Mouse (Mus musculus) v-Abl transformed pro-B cells (cell line): ENCODE data around the gene Klhl26.

ENCODE experiments used
- in situ Hi-C, 2 experiments: fragments of 400-800 bp; cut with MboI; formaldehyde crosslinking; loops; one replicate each; pipeline ENCODE4 v1.15.1; 2025; ENCODE audit not compliant: unreplicated experiment in 2 of 2

The Klhl26 gene

DNA sequence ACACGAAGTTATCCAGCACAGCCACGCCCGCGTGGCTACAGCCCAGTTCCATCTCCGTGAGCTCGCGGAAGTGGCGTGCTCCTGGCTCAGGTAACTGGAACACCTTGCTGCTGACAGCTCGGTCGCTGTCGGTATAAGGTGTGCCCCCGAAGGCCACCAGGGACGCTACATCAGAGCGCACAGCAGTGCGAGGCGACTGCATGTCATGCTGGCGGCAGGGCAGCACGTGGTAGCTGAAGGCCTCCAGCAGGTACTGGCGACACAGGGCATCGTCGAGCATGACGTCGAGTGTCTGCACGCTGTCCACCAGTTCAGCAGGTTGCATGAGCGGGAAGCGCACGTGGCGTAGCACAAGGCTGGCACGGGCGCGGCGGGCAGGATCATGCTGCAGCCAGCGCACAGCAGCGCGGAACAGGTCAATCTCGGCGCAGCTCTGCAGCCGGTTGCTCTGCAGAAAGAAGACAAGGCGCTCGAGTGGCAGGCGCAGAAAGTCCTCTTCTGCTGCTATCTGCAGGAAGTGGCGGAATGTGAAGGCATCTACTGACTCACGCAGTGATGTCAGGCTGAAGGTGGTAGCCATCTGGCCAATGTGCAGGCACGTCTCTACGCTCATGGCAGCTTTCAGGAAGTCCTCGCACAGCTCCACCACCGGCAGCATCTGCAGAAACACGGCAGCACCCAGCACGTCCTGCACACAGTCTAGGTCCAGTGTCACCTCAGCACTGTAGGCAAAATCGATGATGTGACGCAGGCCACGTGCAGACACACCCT is 24.4 kb downstream of the Klhl26 start:
- in situ Hi-C loops: no loop called here

DNA sequence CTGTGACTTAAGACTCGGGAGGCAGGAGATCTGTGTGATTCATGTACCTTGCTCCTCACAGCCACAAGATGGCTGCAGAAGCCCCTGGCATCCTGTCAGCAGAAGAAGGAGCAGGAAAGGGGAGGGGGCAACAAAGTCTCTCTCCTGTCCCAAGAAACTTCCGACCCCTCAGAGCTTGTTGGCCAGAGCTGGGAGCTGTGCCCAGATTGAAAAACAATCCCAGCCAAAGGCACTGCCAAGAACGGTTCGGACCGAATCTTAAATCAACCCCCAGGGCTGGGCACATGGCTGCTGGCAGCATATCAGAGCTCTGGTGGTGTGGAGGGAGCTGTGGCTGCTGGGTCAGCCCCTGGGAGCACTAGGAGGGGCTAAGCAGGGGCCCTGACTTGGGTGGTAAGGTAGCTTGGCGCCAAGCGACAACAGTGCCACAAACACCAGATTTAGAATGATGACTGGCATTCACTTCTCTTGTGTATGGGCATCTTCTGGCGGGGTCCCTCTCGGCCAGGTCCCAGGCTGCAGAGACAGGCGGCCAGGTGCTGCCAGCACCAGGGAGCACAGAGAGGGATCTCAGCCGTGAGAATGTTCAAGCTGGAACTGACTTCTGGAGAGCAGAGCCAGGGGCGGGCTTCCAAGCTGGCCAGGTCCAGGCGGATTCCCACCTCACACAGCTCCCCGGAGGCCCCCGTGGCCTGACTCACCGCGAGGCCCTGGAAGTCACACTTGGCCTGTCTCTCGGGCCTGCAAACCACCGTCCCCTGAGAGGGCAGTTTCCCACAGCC is 28.9 kb downstream of the Klhl26 start:
- in situ Hi-C loops: no loop called here

- in situ Hi-C loops: no loop called here
These were observed 30.8 kb downstream of the Klhl26 start for GRCm38 (mm10) chr8:70445988-70446387.

DNA sequence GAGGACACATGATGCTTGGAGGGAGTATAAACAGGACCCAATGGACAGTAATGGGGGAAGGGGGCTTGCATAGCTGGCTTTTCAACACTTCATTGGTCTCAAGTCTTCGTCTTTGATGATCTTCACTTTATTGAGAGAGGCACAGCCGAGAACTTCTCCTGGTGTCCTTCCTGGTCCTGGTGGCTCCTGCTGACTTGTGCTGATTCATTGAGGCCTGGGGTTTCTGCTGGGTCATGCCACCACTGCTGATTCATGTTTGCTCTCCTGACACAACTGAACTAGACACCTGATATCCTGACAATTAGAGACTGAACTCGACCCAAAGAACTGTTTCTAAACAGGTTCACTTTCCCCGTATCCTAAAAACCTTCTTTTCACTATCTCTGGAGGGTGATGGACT is 33.4 kb downstream of the Klhl26 start:
- in situ Hi-C loops: no loop called here

DNA sequence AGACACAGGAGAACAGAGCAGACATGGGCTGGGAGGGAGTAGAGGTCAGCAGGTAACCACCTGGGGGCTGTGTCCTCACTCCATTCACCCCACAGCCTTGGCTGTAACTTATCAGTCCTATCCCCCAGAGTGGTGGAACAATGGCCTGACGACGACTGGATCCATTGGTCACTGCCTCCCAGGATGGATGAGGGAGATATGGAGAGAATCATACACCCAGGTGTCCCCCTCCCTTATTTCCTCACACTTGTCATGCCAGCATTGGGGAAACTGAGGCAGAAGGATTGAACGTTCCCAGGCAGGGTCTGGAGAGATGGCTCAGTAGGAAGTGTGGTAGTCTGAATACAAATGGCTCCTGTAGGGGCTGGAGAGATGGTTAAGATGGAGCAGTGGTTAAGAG is 35.2 kb downstream of the Klhl26 start:
- in situ Hi-C loops: no loop called here

- in situ Hi-C loops: no loop called here
These were observed 36.5 kb downstream of the Klhl26 start for GRCm38 (mm10) chr8:70440246-70440645.

DNA sequence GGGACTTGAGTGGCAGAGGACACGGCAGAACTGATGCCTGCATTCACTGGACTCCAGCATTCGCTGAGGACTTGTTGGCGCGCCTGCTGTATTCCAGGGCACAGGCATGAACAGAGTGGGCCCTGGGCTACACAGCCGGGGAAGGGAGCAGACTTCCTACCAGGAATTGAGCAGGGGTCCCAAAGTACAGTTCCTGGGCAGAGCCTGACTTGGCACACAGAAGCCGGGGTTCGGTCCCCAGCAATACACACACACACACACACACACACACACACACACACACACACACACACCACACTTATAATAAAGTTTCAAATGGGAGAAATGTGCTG is 37.0 kb downstream of the Klhl26 start:
- in situ Hi-C loops: no loop called here

- in situ Hi-C loops: no loop called here
These were observed 37.5 kb downstream of the Klhl26 start, which contains the start of gene Crtc1 for GRCm38 (mm10) chr8:70439055-70439847. Gene Crtc1 (minus strand): TSS chr8:70439579.

- in situ Hi-C loops: no loop called here
These were observed 38.3 kb downstream of the Klhl26 start for GRCm38 (mm10) chr8:70438423-70438822.

DNA sequence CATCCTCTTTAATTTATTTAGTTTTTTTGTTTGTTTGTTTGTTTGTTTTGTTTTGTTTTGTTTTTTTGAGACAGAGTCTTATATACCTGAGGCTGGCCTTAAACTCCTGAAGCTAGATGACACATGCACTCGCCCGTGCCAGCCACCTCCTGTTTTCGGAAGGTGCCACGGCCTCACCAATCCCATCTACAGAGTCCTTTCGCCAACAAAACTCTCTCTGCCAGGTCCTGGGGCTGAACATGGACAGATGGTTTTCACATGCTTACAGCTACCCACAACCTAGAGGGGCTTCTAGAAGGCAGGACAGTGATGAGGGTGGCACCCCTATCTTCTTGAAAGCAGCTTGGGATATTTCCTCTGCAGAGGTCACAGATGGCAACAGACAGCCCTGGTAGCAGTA is 41.6 kb downstream of the Klhl26 start:
- in situ Hi-C loops: no loop called here

DNA sequence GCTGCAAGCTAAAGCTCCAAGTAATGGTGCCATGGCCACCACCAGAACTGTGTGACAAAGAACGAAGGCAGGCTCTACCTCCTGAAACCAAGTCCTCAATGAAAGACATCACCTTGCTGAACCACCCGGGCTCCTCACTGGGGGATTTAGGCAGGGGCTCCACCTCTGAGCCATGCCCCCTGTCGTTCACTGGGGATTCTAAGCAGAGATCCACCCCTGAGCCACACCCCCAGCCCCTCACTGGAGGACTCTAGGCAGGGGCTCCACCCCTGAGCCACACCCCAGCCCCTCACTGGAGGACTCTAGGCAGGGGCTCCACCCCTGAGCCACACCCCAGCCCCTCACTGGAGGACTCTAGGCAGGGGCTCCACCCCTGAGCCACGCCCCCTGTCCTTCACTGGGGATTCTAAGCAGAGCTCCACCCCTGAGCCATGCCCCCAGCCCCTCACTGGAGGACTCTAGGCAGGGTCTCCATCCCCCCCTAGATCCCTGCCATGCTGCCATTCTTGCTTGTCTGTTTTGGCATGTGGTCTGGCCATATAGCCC is 43.7 kb downstream of the Klhl26 start:
- in situ Hi-C loops: no loop called here

DNA sequence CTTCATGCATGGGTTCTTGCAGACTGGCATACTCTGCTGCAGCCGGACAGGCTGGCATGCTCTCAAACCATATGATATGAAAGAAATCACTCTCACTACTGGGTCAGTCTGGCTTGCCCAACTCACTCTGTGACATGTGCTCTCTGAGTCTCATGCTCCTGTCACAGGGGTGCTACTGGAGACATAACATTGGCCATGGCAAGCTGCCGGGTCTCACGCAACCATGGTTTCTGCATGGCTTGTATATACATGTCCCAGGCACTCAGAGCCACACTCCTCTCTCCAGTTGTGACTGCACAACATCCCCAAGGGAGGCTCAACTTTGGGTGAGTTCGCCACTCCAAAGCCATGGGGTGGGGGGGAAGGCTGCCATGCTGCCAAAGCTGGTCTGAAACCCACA is 45.6 kb downstream of the Klhl26 start:
- in situ Hi-C loops: no loop called here

DNA sequence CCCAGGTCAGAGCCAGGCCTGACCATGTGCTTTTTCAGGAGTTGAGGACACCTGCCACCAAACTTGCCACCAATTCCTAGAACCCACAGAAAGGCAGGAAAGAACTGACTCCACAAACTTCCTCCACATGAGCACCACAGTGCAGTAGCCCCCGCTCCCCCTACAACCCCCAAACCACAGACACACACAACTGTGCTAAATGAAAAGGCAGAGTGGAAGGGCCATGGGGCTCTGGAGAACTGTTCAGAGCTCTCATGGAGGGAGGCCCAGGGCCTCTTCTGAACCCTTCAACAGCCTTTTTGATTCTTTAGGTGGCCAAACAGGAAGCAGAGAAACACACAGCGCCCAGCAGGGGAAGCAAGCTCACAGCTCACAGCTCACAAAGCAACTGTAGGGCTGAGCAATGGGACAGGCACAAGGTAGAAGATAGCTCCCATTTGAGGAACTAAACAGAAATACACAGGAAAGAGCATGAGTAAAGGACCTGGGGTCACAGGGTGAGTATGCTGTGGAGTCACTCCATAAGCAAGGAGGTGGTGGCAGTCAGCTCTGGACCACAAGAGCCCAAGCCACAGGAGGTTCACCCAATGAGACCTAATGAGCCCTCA is 50.4 kb downstream of the Klhl26 start:
- in situ Hi-C loops: no loop called here

DNA sequence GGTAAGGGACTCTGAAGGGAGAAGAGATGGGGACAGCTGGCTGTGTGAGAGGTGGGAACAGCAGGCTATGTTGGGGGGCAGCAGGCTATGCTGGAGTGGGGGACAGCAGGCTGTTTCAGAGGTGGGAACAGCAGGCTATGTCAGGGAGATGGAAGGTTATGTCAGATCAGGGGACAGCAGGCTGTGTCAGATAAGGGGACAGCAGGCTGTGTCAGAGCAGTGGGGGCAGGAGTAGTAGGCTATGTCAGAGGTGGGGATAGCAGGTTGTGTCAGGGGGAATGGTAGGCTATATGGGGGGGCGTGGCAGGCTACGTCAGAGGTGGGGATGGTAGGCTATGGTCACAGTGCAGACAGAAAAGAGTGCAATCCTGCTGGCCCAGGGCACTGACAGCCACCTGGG is 54.0 kb downstream of the Klhl26 start:
- in situ Hi-C loops: no loop called here

DNA sequence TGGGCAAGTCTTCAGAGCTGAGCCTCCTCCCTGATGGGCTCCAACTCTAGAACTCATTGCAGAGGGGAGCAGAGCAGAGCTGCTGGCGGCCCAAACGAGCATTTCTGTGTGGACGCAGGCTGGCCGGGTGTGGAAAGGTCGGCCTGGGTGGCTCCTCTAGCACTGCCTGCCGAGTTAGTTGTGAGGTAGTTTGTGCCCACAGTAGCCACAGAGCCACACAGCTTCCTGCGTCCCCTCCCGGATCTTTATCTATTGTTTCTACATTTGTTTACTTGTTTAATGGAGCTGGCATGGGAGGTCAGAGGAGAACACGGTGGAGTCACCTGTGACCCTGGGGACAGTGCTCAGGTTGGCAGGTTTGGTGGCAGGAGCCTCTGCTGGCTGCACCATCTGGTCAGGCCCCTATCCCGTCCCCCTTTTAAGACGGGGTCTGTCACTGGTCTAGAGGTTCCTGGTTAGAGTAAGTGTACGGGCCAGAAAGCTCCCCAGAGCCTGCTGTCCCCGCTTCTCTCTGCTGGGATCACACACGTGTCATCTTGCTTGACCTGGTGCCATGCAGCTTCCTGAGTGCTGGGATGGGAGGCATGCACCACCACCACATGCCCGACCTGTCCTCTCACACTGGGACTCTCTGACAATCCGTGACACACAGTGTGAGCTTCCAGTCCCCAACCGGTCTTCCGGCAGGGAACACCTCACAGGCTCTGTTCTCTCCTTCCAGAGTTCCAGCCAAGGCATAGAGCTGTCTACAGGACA is 55.2 kb downstream of the Klhl26 start:
- in situ Hi-C loops: no loop called here

DNA sequence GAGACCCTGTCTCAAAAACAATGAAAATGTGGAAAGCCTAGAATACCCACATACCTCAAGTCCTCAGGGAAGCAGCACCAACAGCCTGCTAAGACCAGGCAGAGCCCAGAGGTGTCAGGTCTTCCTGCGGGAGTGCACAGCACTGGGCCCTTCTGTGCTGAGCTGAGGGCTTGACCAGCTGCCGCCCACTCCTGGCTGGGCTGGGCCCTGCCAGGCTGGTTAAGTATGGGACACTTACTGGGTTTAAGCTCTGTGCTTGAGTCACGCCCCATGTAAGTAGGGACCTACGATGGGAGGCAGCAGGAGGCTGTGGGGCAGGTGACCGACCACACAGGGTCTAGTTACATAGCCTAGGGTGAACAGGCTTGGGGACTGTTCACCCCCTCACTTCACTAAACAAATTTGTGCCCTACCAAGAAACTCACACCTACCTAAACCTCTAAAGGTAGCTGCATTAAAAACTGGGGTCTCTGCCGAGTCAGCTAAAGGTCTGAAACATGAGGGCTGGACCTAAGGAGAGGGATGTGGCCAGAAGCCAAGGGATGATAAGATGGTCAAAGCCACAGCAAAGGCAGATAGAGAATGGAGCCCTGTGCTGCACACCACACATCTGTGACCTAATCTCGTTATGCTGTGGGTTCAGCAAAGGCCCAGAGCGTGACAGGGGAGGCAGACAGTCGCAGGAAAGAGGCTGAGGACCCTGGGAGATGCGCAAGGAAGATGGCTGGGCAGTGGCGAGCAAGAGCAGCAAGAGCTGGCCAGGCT is 56.7 kb downstream of the Klhl26 start:
- in situ Hi-C loops: loop anchor here in 1 of 2 experiments (5.0 to 10.0 kb wide), 2 partner anchors 87 to 165 kb away; partner anchors contain the start of gene Rex1bd

- in situ Hi-C loops: loop anchor here in 1 of 2 experiments (5.0 to 10.0 kb wide), 2 partner anchors 88 to 166 kb away; partner anchors contain the start of gene Rex1bd
These were observed 57.8 kb downstream of the Klhl26 start for GRCm38 (mm10) chr8:70418954-70419353.

- in situ Hi-C loops: loop anchor here in 1 of 2 experiments (5.0 to 10.0 kb wide), 2 partner anchors 89 to 167 kb away; partner anchors contain the start of gene Rex1bd
These were observed 58.9 kb downstream of the Klhl26 start for GRCm38 (mm10) chr8:70417914-70418313.

- in situ Hi-C loops: loop anchor here in 1 of 2 experiments (5.0 to 10.0 kb wide), 2 partner anchors 90 to 168 kb away; partner anchors contain the start of gene Rex1bd
These were observed 59.8 kb downstream of the Klhl26 start for GRCm38 (mm10) chr8:70416941-70417340.
